ENCODE assay signal across 13 mouse cellular contexts in the genomic region with DNA sequence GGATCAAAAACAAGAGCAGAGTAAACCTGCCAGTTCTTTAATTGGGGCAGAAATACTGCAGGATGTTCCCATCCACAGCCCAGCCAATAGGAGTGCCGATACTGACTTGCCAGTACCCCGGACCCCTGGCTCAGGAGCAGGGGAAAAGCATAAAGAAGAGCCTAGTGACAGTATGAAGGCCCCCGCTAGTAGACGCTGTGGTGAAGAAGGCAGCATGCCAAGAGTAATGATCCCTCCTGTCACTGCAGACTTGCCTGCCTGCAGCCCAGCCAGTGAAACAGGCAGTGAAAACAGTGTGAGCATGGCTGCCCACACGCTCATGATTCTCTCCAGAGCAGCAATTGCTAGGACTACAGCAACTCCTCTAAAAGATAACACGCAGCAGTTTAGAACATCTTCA. TPM values are rescaled to one million over a fixed set of nuclear protein-coding genes. Genes with fewer than 3 reads are reported as not detected.
A peak's percentile ranks its signal among the peaks of the same experiment; 100 is the strongest.
DNase-seq lines count a peak whose midpoint lies in the region; ATAC-seq and TF ChIP-seq lines count a peak whose summit lies in the region.
"Had no signal": no experiment of that assay in that cellular context is flagged by ENCODE, and none has a peak within 500 bp of the region (broad histone marks: within the 10 kb centered on the region; RNA-seq: fewer than 3 reads in every experiment).

No protein-coding gene starts in this region.

- H3K27ac ChIP-seq in forebrain, embryonic 14.5 days (ENCODE audit: low read depth, low read length): no peak overlapping the region
- H3K27ac ChIP-seq in forebrain, embryonic 13.5 days: no peak overlapping the region
- no peak overlapping the region for H3K27ac ChIP-seq in midbrain, embryonic 11.5 days (ENCODE audit: low read depth, low read length)
- no peak overlapping the region for H3K27ac ChIP-seq in midbrain, embryonic 10.5 days (replicated peaks)
- no peak overlapping the region for H3K27ac ChIP-seq in cerebellum, adult 2 months (ENCODE audit: insufficient read depth, low read length)
- H3K27ac ChIP-seq: limb, embryonic 10.5 days; midbrain, embryonic 12.5 days had no signal

- no peaks in the 10 kb centered on the region for H3K4me1 ChIP-seq in forebrain, embryonic 14.5 days (ENCODE audit: control insufficient read depth, insufficient read depth, low read length)
- H3K4me1 ChIP-seq in forebrain, embryonic 13.5 days: no peaks in the 10 kb centered on the region
- no peaks in the 10 kb centered on the region for H3K4me1 ChIP-seq in midbrain, embryonic 11.5 days (ENCODE audit: control insufficient read depth, insufficient read depth, low read length)
- H3K4me1 ChIP-seq in midbrain, embryonic 10.5 days: no peaks in the 10 kb centered on the region
- no peaks in the 10 kb centered on the region for H3K4me1 ChIP-seq in cerebellum, adult 2 months (ENCODE audit: control insufficient read depth, insufficient read depth, low read length)
- H3K4me1 ChIP-seq: limb, embryonic 10.5 days; midbrain, embryonic 12.5 days had no signal

- H3K36me3 ChIP-seq in forebrain, embryonic 14.5 days (ENCODE audit: control insufficient read depth, insufficient read depth, low read length): peaks cover 66% of the 10 kb centered on the region
- H3K36me3 ChIP-seq in forebrain, embryonic 13.5 days (ENCODE audit: poor library complexity, severe bottlenecking): peaks cover 66% of the 10 kb centered on the region
- peaks cover 20% of the 10 kb centered on the region for H3K36me3 ChIP-seq in midbrain, embryonic 11.5 days (ENCODE audit: control insufficient read depth, insufficient read depth, low read length)
- H3K36me3 ChIP-seq in midbrain, embryonic 10.5 days: peaks cover 98% of the 10 kb centered on the region

- H3K9me3 ChIP-seq in forebrain, embryonic 14.5 days (replicated peaks; ENCODE audit: control insufficient read depth, low read length): no peaks in the 10 kb centered on the region
- no peaks in the 10 kb centered on the region for H3K9me3 ChIP-seq in forebrain, embryonic 13.5 days (replicated peaks)
- no peaks in the 10 kb centered on the region for H3K9me3 ChIP-seq in midbrain, embryonic 11.5 days (ENCODE audit: control insufficient read depth, low read length)
- H3K9me3 ChIP-seq in midbrain, embryonic 10.5 days (replicated peaks): no peaks in the 10 kb centered on the region
- H3K9me3 ChIP-seq: limb, embryonic 10.5 days; midbrain, embryonic 12.5 days had no signal

- TF ChIP-seq CTCF in cerebellum, adult 2 months (IDR thresholded peaks at IDR 0.05; ENCODE audit: borderline replicate concordance, insufficient read depth, low read depth, low read length): peak; percentile 44; the same call in 1 of the 2 replicates

- WGBS in forebrain, embryonic 14.5 days: 79% methylated on average over 6 of the region's 6 CpGs
- 83% methylated on average over 6 of the region's 6 CpGs for WGBS in forebrain, embryonic 13.5 days
- WGBS in midbrain, embryonic 11.5 days: 96% methylated on average over 6 of the region's 6 CpGs
- 94% methylated on average over 6 of the region's 6 CpGs for WGBS in midbrain, embryonic 10.5 days
- 42% methylated on average over 6 of the region's 6 CpGs for WGBS in cerebellum, adult 2 months

- no peak overlapping the region for H3K9ac ChIP-seq in forebrain, embryonic 14.5 days (ENCODE audit: low read length)
- H3K9ac ChIP-seq in forebrain, embryonic 13.5 days: no peak overlapping the region
- H3K9ac ChIP-seq in midbrain, embryonic 11.5 days (ENCODE audit: low read length): no peak overlapping the region
- H3K9ac ChIP-seq: midbrain, embryonic 12.5 days had no signal

- TF ChIP-seq POLR2A in cerebellum, adult 2 months (IDR thresholded peaks at IDR 0.05; ENCODE audit: borderline replicate concordance, insufficient read depth, low read length): no peak

- no peak overlapping the region for H3K4me2 ChIP-seq in forebrain, embryonic 14.5 days (ENCODE audit: low read length)
- H3K4me2 ChIP-seq in forebrain, embryonic 13.5 days: no peak overlapping the region
- H3K4me2 ChIP-seq in midbrain, embryonic 11.5 days: no peak overlapping the region
- H3K4me2 ChIP-seq: midbrain, embryonic 12.5 days had no signal

- no peaks in the 10 kb centered on the region for H3K27me3 ChIP-seq in forebrain, embryonic 14.5 days (replicated peaks; ENCODE audit: control insufficient read depth, insufficient read depth, low read length)
- no peaks in the 10 kb centered on the region for H3K27me3 ChIP-seq in forebrain, embryonic 13.5 days
- no peaks in the 10 kb centered on the region for H3K27me3 ChIP-seq in midbrain, embryonic 11.5 days (ENCODE audit: control insufficient read depth, insufficient read depth, low read length)
- no peaks in the 10 kb centered on the region for H3K27me3 ChIP-seq in midbrain, embryonic 10.5 days (ENCODE audit: low read depth, poor library complexity, severe bottlenecking)
- no peaks in the 10 kb centered on the region for H3K27me3 ChIP-seq in cerebellum, adult 2 months (ENCODE audit: control insufficient read depth, insufficient read depth, low read length)
- H3K27me3 ChIP-seq: midbrain, embryonic 12.5 days had no signal

- H3K4me3 ChIP-seq in forebrain, embryonic 14.5 days (ENCODE audit: low read depth, low read length): no peak overlapping the region
- no peak overlapping the region for H3K4me3 ChIP-seq in forebrain, embryonic 13.5 days
- no peak overlapping the region for H3K4me3 ChIP-seq in midbrain, embryonic 11.5 days (ENCODE audit: low read depth, low read length)
- H3K4me3 ChIP-seq in midbrain, embryonic 10.5 days: no peak overlapping the region
- no peak overlapping the region for H3K4me3 ChIP-seq in cerebellum, adult 2 months (replicated peaks; ENCODE audit: insufficient read depth, low read depth, low read length)
- H3K4me3 ChIP-seq: limb, embryonic 10.5 days; midbrain, embryonic 12.5 days had no signal

- peak; percentile 22 for DNase-seq in forebrain, embryonic 14.5 days (ENCODE audit: low spot score)
- DNase-seq in midbrain, embryonic 11.5 days (ENCODE audit: low spot score, missing footprints): peak; percentile 78
- DNase-seq in midbrain, embryonic 10.5 days (ENCODE audit: low spot score): no peak
- peak; percentile 34 to 41 for DNase-seq in cerebellum, adult 2 months
- DNase-seq in left cerebral cortex, postnatal 14 days (ENCODE audit: low spot score in 2 of 2): peak; percentile 19 to 24
- DNase-seq in heart, postnatal 10 days: no peak
- DNase-seq in heart, postnatal 36 days: no peak
- DNase-seq: heart, adult 18-20 months; lung, adult 18-20 months; thymus, postnatal 36 days had no signal

- no peak for ATAC-seq in forebrain, embryonic 14.5 days
- ATAC-seq in forebrain, embryonic 13.5 days: no peak
- no peak for ATAC-seq in midbrain, embryonic 11.5 days (ENCODE audit: low FRiP score)

- intact Hi-C loops in left cerebral cortex, postnatal 14 days (cut with DNase I): no loop called here
- intact Hi-C loops in heart, postnatal 10 days (cut with DNase I): no loop called here
- intact Hi-C loops in heart, postnatal 36 days (cut with DNase I): no loop called here

RNA-seq across cellular contexts. Expression of a gene that starts 33.8 kb away (rescaled TPM):
- 13.9 and 15.3 TPM in 2 replicates for polyA plus RNA-seq in forebrain, embryonic 14.5 days (2014; fragmentation: Nextera tagmentation; extraction: Ambion mirVana)
- 13.6 and 16.7 TPM in 2 replicates for polyA plus RNA-seq in forebrain, embryonic 13.5 days (2015; fragmentation: Nextera tagmentation; extraction: Ambion mirVana)
- 22.2 and 25.4 TPM in 2 replicates for polyA plus RNA-seq in midbrain, embryonic 11.5 days (2014; fragmentation: Nextera tagmentation; extraction: Ambion mirVana)
- 19.3 and 20.4 TPM in 2 replicates for polyA plus RNA-seq in midbrain, embryonic 10.5 days (2016; fragmentation: Nextera tagmentation; extraction: Ambion mirVana)
- 10.5 and 11.5 TPM in 2 replicates for polyA plus RNA-seq in cerebellum, adult 2 months (2012; rRNA removed)
- 10 to 100 TPM; 14.0 to 15.0 TPM for total RNA-seq in left cerebral cortex, postnatal 14 days (2021)
- total RNA-seq in heart, postnatal 10 days (2021): 10 to 100 TPM; 11.1 to 12.0 TPM
- total RNA-seq in heart, postnatal 36 days (2021): 1 to 10 TPM; 7.0 to 8.1 TPM

RNA-seq across cellular contexts. Expression of a gene that starts 34.1 kb away (rescaled TPM):
- polyA plus RNA-seq in forebrain, embryonic 14.5 days (2014; fragmentation: Nextera tagmentation; extraction: Ambion mirVana): 12.5 and 13.0 TPM in 2 replicates
- polyA plus RNA-seq in forebrain, embryonic 13.5 days (2015; fragmentation: Nextera tagmentation; extraction: Ambion mirVana): 16.1 and 19.5 TPM in 2 replicates
- 17.7 and 18.0 TPM in 2 replicates for polyA plus RNA-seq in midbrain, embryonic 11.5 days (2014; fragmentation: Nextera tagmentation; extraction: Ambion mirVana)
- 18.7 and 19.9 TPM in 2 replicates for polyA plus RNA-seq in midbrain, embryonic 10.5 days (2016; fragmentation: Nextera tagmentation; extraction: Ambion mirVana)
- polyA plus RNA-seq in cerebellum, adult 2 months (2012; rRNA removed): 7.2 and 8.0 TPM in 2 replicates
- 10 to 100 TPM; 16.3 to 19.6 TPM for total RNA-seq in left cerebral cortex, postnatal 14 days (2021)
- 10 to 100 TPM in 1 of 2 experiments, 1 to 10 TPM in 1; 10.0 to 13.2 TPM for total RNA-seq in heart, postnatal 10 days (2021)
- total RNA-seq in heart, postnatal 36 days (2021): 10 to 100 TPM in 1 of 2 experiments, 1 to 10 TPM in 1; 8.7 to 10.4 TPM

RNA-seq across cellular contexts. Expression of a gene that starts 39.5 kb away (rescaled TPM):
- polyA plus RNA-seq in forebrain, embryonic 14.5 days (2014; fragmentation: Nextera tagmentation; extraction: Ambion mirVana): 190 and 201 TPM in 2 replicates
- 124 and 132 TPM in 2 replicates for polyA plus RNA-seq in forebrain, embryonic 13.5 days (2015; fragmentation: Nextera tagmentation; extraction: Ambion mirVana)
- polyA plus RNA-seq in midbrain, embryonic 11.5 days (2014; fragmentation: Nextera tagmentation; extraction: Ambion mirVana): 52.7 and 53.2 TPM in 2 replicates
- polyA plus RNA-seq in midbrain, embryonic 10.5 days (2016; fragmentation: Nextera tagmentation; extraction: Ambion mirVana): 34.9 and 43.3 TPM in 2 replicates
- polyA plus RNA-seq in cerebellum, adult 2 months (2012; rRNA removed): 80.2 and 81.6 TPM in 2 replicates
- total RNA-seq in left cerebral cortex, postnatal 14 days (2021): 10 to 100 TPM; 81.6 to 87.3 TPM
- total RNA-seq in heart, postnatal 10 days (2021): 100 to 1,000 TPM; 302 to 307 TPM
- 100 to 1,000 TPM; 314 to 319 TPM for total RNA-seq in heart, postnatal 36 days (2021)

Comparison
In these comparisons a context has a peak if more than half of its experiments do, and no peak if none do; other contexts are left out.
1. DNase-seq: peak in forebrain, embryonic 14.5 days (single experiment), midbrain, embryonic 11.5 days (single experiment), cerebellum, adult 2 months (2 of 2) and left cerebral cortex, postnatal 14 days (2 of 2); none in midbrain, embryonic 10.5 days (single experiment), heart, postnatal 10 days (0 of 2) and heart, postnatal 36 days (0 of 2).